Mouse (Mus musculus) left cerebral cortex, adult 2 months (tissue): ENCODE measurements around the gene Nudt14. TPM values are rescaled to one million over a fixed set of nuclear protein-coding genes. Genes with fewer than 3 reads are reported as not detected.

Source experiments
- DNase-seq, 2 experiments: peaks; one replicate each; pipeline ENCODE4 v3.0.0; 2021 to 2022; ENCODE audit warnings: low spot score in 2 of 2, mixed read lengths in 1 of 2; ENCODE audit errors: extremely low spot score in 1 of 2
- H3K27ac ChIP-seq: fragments of 200-600 bp; 2 replicates; pipeline ENCODE4 v1.8.1; 2022
- H3K4me3 ChIP-seq: fragments of 200-600 bp; 2 replicates; pipeline ENCODE4 v1.8.1; 2022
- CTCF ChIP-seq: fragments of 200-600 bp; IDR thresholded peaks from 2 replicates; pipeline ENCODE4 v1.8.1; 2022; ENCODE audit warnings: antibody characterized with exemption, mild to moderate bottlenecking, moderate library complexity
- intact Hi-C: fragments of 180-260 bp; cut with DNase I; formaldehyde crosslinking; loops from one replicate; pipeline ENCODE4 v1.15.1; 2025
- long read RNA-seq, 2 experiments: library from polyadenylated mRNA; stranded (forward); transcript quantifications; one replicate each; pipeline ENCODE4 v2.0.0; 2021; ENCODE audit warnings: borderline mapping rate in 2 of 2
- total RNA-seq, 2 experiments: library from RNA; stranded (reverse); gene quantifications; 2 replicates each; pipeline ENCODE4 v1.2.3; 2021

Gene Nudt14
- total RNA-seq: 10 to 100 TPM; 10.1 to 13.7 TPM
- long read RNA-seq, experiment 1, partial matches to known transcripts: 1 of 5 reads
- long read RNA-seq, experiment 1, other reads (novel, unspliced or antisense): 1 of 5 reads
- long read RNA-seq, experiment 2, partial matches to known transcripts: 0 of 2 reads
- long read RNA-seq, experiment 2, other reads (novel, unspliced or antisense): 0 of 2 reads

DNA sequence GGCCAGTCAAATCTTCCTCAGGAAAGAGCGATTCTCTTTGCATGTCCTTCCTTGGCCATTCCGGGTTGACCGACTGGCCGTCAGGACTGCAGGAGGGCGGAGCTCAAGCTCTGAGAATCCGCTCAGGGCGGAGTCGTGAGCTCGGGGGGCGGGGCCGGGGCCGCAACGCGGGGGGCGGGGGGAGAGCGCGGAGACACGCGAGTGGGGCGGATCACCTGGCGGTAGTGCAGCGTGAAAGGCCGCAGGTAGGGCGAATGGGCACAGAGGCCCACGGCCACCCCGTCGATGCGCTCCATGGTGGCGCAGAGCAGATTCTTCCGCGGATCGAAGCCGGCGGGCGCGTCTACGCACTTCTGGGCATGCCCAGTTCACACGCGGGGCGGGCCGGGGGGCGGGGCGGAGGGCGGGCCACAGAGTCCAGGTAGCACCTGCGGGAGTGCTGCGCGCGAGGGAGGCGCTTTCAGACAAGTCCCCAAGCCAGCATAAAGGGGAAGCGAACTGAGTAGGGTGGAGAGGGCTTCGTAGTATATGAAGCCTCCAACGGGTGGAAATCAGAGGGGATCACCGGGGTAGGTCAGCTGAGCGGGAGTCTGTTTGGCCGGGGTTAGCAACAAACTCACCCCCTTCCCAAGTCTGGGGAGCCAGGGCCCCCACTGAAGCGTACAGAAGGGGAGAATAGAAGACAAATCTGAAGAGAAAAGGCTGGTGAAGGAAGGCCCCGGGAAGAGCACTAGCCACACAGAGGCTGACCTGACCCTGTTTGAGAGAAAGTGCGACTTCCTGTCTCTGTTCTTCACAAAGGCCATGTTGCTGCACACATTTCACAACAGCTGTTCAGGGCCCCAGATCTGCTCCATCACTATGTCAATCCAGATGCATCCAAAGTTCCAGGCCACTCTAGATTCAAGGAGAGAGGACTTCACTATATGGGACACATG, at the start of gene Nudt14:
Gene Nudt14, minus strand, starts transcription at position 349 of the 938 bp plus-strand sequence.
- TF ChIP-seq CTCF: no peak
- intact Hi-C loops: no loop called here
- peak within 1 kb of the TSS; percentile 94 for H3K27ac ChIP-seq

DNA sequence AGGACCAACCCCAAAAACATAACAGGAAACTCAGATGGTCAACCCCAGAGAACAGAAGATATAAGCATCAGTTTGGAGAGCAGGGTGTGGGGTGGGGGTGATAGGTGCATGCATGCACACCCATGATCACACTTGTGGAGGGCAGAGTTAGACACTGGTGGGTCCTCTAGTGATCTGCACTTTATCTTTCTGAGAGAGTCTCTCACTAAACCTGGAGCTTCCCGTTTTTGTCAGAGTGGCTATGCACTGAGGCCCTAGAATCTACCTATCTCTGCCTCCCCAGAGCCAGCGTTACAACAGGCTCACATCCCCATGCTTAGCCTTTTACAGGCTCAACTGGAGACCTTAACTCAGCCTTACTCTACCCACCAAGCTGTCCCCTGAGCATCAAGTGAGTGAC, 49.5 kb upstream of the Nudt14 start:
- intact Hi-C loops: no loop called here
- Histone ChIP-seq H3K27ac (no peak overlapping the region), H3K4me3 (no peak overlapping the region)
- no peak for DNase-seq
- no peak for TF ChIP-seq CTCF

More for the DNA sequence above, at the start of gene Nudt14:
- DNase-seq: peak; percentile 60 to 66
- H3K4me3 ChIP-seq: peak within 1 kb of the TSS; percentile 86

DNA sequence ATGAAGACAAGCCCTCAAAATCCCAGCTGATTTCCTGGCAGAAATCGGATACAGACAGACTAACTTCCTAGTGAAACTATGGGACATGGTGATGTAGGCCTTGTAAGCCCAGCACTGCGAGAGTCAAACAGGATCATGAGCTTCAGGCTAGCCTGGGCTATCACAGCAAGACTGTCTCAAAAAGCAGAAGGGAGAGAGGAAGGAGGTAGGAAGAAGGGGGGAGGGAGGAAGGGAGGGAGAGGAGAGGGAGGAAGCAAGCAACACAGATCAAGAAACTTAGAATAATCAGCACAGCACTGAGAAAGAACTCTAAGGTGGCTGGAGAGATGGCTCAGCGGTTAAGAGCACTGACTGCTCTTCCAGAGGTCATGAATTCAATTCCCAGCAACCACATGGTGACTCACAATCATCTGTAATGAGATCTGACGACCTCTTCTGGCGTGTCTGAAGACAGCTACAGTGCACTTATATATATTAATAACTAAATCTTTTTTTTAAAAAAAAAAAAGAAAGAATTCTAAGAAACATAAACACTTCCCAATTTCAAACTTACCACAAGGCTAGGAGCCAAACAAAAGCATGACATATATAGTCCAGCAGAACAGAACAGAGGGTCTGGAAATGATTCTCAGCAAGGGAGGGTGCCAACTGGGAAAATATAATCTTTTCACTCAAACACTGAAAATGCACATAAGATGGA, 48.9 kb upstream of the Nudt14 start:
- no peak for TF ChIP-seq CTCF
- DNase-seq: no peak
- intact Hi-C loops: no loop called here
- Histone ChIP-seq H3K27ac (no peak overlapping the region), H3K4me3 (no peak overlapping the region)

DNA sequence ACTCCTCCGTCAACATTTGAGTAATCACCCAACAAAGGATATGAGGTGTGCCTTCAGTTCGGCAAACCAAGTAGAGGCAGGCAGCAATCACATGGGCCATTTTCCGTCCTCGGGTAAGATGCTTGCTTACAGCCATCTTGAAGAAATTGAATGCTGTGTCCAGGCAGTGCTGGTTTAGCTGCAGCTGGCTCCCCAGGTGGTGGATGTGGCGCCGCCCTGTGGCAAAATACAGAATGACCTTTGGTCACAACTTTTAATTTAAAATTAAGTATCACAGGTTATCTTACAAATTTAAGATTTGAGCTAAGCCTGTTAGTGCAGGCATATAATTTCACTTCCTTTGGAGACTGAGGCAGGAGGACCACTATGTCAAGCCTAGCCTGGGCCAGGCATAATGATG, 46.0 kb upstream of the Nudt14 start:
- intact Hi-C loops: no loop called here
- peak; percentile 59 for TF ChIP-seq CTCF
- H3K4me3 ChIP-seq: no peak overlapping the region

DNA sequence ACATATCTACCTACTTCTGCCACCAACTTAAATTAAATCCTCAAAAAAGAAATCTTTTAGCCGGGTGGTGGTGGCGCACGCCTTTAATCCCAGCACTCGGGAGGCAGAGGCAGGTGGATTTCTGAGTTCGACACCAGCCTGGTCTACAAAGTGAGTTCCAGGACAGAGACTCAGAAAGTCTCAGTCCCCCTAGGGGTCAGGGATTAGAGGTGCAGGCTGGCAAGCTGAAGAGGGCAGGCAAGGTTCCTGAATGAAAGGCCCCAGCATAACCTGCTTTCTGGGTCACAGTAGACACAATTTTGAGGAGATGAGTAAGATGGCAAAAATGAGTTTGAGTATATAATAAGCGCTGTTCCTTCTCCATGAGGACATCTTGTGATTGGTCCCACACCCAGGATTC, 43.4 kb upstream of the Nudt14 start:
- H3K27ac ChIP-seq: no peak overlapping the region
- intact Hi-C loops: no loop called here
- TF ChIP-seq CTCF: peak; percentile 43
- no peak for DNase-seq
- H3K4me3 ChIP-seq: no peak overlapping the region

More for the DNA sequence above, 46.0 kb upstream of the Nudt14 start:
- no peak overlapping the region for H3K27ac ChIP-seq
- no peak for DNase-seq

- TF ChIP-seq CTCF: no peak
- intact Hi-C loops: no loop called here
- Histone ChIP-seq H3K27ac (no peak overlapping the region), H3K4me3 (no peak overlapping the region)
- no peak for DNase-seq
These were observed 40.1 kb upstream of the Nudt14 start for GRCm38 (mm10) chr12:112982031-112982430.

- H3K27ac ChIP-seq: peak overlapping the region; percentile 98
- TF ChIP-seq CTCF: no peak
- DNase-seq: no peak
- peak overlapping the region; percentile 77 for H3K4me3 ChIP-seq
- intact Hi-C loops: loop anchor here (2.0 kb wide), 1 partner anchor 24 kb away; the partner anchor contains the start of gene Brf1
These were observed 35.2 kb upstream of the Nudt14 start for GRCm38 (mm10) chr12:112977156-112977555.

GRCm38 (mm10) chr12:112976371-112977073, 34.6 kb upstream of the Nudt14 start, which contains the start of gene Btbd6:
Btbd6 (plus strand) TSS chr12:112976482.
- peak within 1 kb of the TSS; percentile 98 for H3K27ac ChIP-seq
- H3K4me3 ChIP-seq: peak within 1 kb of the TSS; percentile 77
- intact Hi-C loops: loop anchor here (2.0 kb wide), 1 partner anchor 24 kb away; the partner anchor contains the start of gene Brf1
- TF ChIP-seq CTCF: peak; percentile 66
- peak; percentile 89 to 91 for DNase-seq

- intact Hi-C loops: no loop called here
- H3K27ac ChIP-seq: no peak overlapping the region
These were observed 32.8 kb upstream of the Nudt14 start for GRCm38 (mm10) chr12:112974736-112975135.

DNA sequence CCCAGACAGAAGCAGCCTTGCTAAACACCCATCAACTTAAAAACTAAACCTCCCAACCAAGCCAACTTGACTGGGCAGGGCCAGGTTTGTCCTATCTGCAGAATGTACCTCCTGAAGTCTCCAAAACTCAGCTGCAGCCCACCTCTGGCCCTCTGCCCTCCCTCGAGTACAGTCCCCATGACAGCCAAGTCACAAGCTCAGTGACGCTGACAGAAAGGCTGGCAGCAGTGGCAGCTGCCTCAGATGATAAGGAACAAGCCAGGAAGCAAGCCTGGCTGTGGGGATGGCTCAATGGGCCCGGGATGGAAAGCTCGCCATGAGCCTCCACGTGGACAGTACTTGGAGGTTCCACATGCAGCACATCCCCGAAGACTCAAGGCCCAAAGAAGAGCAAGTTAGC, 27.7 kb upstream of the Nudt14 start:
- no peak for TF ChIP-seq CTCF
- DNase-seq: no peak
- Histone ChIP-seq H3K27ac (no peak overlapping the region), H3K4me3 (no peak overlapping the region)
- intact Hi-C loops: no loop called here

More at GRCm38 (mm10) chr12:112974736-112975135, 32.8 kb upstream of the Nudt14 start:
- TF ChIP-seq CTCF: no peak
- H3K4me3 ChIP-seq: no peak overlapping the region
- DNase-seq: no peak

DNA sequence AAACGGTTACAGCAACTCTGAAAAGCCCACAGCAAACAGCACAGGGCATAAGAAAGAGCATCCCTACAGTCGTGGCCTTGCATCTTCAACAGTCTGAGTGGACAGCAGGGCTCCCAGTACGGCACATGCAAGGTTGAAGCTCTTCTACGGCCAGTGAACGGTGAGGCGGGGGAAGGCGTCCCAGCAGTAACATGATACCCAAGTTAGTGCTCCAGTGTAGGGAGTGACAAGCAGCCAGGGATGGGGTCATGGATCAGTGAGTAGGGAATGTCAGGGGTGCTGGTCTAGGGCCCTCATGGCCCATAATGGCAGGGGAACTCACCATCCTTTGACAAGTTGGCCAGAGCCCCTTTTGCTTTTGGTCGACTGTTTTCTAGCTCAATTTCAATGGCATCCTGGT, 27.0 kb upstream of the Nudt14 start:
- no peak overlapping the region for H3K4me3 ChIP-seq
- intact Hi-C loops: no loop called here
- DNase-seq: no peak
- H3K27ac ChIP-seq: no peak overlapping the region
- TF ChIP-seq CTCF: no peak
